Mouse (Mus musculus): Measurements from ENCODE around the gene Kcnh4.

DNA sequence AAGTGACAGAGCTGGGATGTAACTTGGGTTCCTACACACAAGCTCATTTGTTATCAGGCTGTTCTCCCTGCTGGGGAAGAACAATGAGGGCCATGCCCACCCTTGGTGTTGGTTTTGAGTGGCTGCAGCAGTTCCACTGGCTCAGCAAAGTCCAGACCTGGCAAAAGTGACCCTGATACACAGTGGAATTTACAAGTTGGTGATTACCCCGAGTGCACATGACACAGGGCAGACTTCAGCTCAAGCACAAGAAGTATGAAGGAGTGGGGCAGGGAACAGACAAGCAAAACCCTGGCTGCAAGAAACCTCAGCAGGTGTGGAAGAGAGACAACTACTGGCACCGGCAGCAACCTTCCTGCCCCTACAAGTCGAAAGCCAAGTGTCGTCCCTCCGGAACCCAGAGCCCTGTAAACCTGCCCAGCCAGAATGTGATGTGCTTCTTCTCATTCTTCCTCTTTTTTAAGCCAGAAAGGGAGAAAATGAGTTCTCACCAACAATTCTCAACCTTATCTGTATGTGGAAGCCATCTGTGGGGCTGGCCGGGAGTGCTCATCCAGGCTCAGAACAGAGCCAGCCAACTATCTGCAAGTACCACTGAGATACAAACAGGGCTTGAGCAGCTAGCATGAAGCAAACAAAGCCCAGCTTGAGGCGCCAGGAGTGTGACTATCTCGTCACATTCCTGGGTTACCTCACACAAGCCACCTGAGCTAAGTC is 37.8 kb downstream of the Kcnh4 start:
- TF ChIP-seq POLR2A (IDR thresholded peaks at IDR 0.05; ENCODE audit: insufficient read depth, low read depth, low read length) (no peak), CTCF (IDR thresholded peaks at IDR 0.05; ENCODE audit: insufficient read depth, low read depth, low read length) (no peak)
